Mouse (Mus musculus): ENCODE results near the gene Apobec1. TPM values are rescaled to one million over a fixed set of nuclear protein-coding genes. Genes with fewer than 3 reads are reported as not detected.
"Not testable (repeated sequence)": the region's sequence is repeated elsewhere in the genome, so short reads cannot be mapped to it uniquely, and the experiment has no call there.

Gene Apobec1
- polyA plus RNA-seq (2015; fragmentation: Nextera tagmentation; extraction: Ambion mirVana) = 1.7 and 2.7 TPM in 2 replicates

DNA sequence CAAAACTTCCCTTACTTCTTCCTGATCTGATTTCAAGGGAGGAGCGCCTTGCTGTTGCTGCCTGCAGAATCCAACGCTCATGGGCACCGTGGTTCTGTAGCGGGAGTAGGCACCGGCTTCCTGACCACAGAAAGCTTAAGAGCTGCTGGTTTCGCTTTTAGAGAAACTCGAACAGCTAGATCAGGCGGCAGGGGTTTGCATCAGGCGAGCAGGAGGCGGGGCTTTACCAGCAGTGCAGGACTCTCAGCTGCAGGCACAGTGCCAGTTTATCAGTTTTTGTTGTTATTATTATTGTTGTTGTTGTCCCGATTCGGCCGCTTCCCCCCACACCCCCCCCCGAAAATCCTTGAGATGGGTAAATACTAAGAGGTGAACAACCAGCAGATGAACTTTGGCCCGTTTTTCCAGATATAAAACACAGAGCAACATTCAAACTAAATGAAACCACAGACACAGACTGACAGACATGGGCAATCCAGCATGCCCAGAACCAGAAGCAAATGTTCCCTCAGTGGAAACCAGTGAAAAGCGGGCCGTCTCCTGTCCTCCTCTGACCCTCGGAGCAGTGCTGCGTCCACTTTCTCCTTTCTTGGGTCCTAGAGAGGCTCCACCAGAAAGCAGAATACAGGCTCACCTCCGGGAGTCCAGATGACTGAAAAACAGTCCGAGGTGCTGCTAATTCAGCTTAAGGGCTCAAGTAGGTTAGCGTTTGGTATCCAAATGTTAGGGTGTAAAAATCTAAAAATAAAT, at the start of gene Apobec1:
TSS of gene Apobec1 (minus strand) at position 203 of the 750 bp plus-strand sequence.
- Histone ChIP-seq H3K4me1 (peaks cover 7% of the 10 kb centered on the region), H3K27ac (replicated peaks) (peak within 1 kb of the TSS; percentile 58; the same call in 1 of the 2 replicates), H3K9me3 (replicated peaks) (no peaks in the 10 kb centered on the region), H3K36me3 (no peaks in the 10 kb centered on the region), H3K4me3 (replicated peaks) (peak within 1 kb of the TSS; percentile 42), H3K27me3 (replicated peaks) (no peaks in the 10 kb centered on the region), H3K4me2 (peak within 1 kb of the TSS; percentile 62), H3K9ac (replicated peaks) (peak within 1 kb of the TSS; percentile 37)
- ATAC-seq (ENCODE audit: low FRiP score) = peak; percentile 78
- 7% methylated on average over 22 of the region's 22 CpGs for WGBS

DNA sequence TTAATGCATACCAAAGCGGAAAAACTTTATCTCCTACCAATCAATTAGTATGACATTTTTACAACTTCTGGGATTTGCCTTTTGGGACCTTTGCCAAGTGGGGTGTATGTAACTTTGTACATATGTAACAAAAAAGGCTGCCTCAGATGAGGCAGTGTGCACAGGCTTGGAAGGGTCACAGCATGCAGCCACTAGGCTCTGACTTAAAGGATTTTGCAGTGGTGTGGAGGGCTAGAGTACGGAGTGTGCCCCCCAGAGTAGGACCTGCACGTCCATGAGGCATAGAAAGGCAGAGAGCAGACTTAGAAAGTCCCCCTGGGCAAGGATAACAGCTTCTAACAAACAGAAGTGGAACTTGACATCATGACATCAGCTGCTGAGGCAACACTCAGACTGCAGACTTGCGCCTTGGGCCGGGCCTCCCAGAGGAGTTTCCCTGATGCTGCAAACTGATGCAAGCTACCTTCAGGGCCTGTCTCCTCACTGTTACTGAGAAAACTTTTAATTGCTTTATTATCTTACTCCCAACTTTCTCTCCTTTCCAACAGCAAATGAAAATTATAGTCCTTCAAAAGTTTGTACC, 48.2 kb upstream of the Apobec1 start:
- H3K9me3 ChIP-seq (replicated peaks) = no peaks in the 10 kb centered on the region
- H3K36me3 ChIP-seq = no peaks in the 10 kb centered on the region
- WGBS = 70% methylated on average over 5 of the region's 5 CpGs
- H3K27me3 ChIP-seq (replicated peaks) = no peaks in the 10 kb centered on the region
- H3K4me3 ChIP-seq (replicated peaks) = no peak overlapping the region
- no peak overlapping the region for H3K9ac ChIP-seq (replicated peaks)
- H3K27ac ChIP-seq (replicated peaks) = no peak overlapping the region
- ATAC-seq (ENCODE audit: low FRiP score) = no peak
- H3K4me1 ChIP-seq = no peaks in the 10 kb centered on the region
- no peak overlapping the region for H3K4me2 ChIP-seq

DNA sequence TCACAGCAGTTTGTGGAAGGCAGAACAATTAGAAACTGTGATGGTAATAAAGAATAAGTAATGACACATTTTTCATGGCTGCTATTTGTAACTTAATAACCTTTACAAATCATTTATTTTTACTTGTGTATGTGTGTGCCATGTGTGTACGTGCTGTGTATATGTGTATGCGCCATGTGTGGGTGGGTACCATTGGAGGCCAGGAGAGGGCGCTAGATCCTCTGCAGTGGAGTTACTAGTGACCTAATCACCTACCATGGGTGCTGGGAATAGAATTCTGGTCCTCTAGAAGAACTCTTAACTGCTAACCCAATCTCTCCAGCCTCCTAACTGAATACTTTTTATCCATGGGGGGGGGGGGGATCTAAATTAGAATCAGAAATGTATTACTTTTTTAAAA, 47.7 kb upstream of the Apobec1 start:
- no peak overlapping the region for H3K9ac ChIP-seq (replicated peaks)
- H3K9me3 ChIP-seq (replicated peaks) = no peaks in the 10 kb centered on the region
- H3K27me3 ChIP-seq (replicated peaks) = no peaks in the 10 kb centered on the region
- H3K4me1 ChIP-seq = no peaks in the 10 kb centered on the region
- no peak overlapping the region for H3K4me2 ChIP-seq
- H3K4me3 ChIP-seq (replicated peaks) = no peak overlapping the region
- H3K27ac ChIP-seq (replicated peaks) = no peak overlapping the region
- 89% methylated on average over 3 of the region's 3 CpGs for WGBS
- H3K36me3 ChIP-seq = no peaks in the 10 kb centered on the region
- no peak for ATAC-seq (ENCODE audit: low FRiP score)

DNA sequence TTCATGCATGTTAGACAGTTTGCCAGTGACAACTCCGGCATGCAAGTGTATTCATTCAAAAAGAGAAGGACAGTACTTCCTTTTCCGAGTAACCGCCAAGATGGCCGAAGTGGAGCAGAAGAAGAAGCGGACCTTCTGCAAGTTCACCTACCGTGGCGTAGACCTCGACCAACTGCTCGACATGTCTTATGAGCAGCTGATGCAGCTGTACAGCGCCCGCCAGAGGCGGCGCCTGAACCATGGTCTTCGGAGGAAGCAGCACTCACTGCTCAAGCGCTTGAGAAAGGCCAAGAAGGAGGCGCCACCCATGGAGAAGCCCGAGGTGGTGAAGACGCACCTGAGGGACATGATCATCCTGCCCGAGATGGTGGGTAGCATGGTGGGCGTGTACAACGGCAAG, 42.0 kb upstream of the Apobec1 start:
- not testable (repeated sequence) for H3K27ac ChIP-seq (replicated peaks); H3K4me2 ChIP-seq; H3K4me3 ChIP-seq (replicated peaks); H3K36me3 ChIP-seq; H3K9me3 ChIP-seq (replicated peaks); H3K4me1 ChIP-seq; ATAC-seq (ENCODE audit: low FRiP score); H3K9ac ChIP-seq (replicated peaks); H3K27me3 ChIP-seq (replicated peaks)
- WGBS = 92% methylated on average over 20 of the region's 21 CpGs

DNA sequence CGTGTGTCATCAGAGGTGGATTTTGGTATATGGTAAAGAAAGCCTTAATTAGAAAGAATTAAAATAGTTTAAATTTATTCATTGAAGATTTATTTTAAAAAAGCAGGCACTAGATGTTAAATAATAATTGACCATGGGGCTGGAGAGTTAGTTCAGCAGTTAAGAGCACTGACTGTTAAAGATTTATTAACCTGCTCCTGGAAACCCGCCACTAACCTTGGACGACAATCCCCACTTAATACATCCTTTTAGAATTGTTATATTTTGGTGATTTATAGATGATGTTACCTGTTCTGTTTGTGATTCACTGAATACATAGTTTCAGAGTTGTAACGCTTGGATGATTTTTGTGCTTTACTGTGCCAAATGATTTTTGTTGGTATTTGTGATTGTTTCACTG, 35.3 kb upstream of the Apobec1 start:
- not testable (repeated sequence) for H3K9me3 ChIP-seq (replicated peaks); H3K27ac ChIP-seq (replicated peaks); H3K4me3 ChIP-seq (replicated peaks); H3K36me3 ChIP-seq; H3K4me1 ChIP-seq; H3K27me3 ChIP-seq (replicated peaks); H3K4me2 ChIP-seq; ATAC-seq (ENCODE audit: low FRiP score); H3K9ac ChIP-seq (replicated peaks)
- WGBS = 76% methylated on average over 4 of the region's 4 CpGs

DNA sequence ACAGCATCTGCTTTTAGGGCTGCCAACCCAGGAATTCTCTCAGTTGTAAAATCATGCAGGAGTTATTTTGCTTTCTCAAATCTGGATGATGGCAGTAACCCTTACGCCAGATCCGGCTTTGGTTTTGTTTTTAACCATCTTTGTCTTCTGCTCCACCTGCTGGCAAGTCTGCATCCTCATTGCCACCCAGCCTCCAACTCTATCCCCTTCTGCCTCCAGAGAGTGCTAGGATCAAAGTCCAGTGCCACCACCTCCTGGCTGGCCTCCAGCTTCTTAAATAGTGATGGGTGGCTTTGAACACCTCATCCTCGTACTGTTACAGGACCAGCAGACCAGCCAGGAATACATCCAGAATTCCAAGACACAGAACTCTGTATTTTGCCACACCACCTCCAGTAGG, 34.4 kb upstream of the Apobec1 start:
- Histone ChIP-seq H3K9ac (replicated peaks) (no peak overlapping the region), H3K27ac (replicated peaks) (no peak overlapping the region), H3K4me1 (no peaks in the 10 kb centered on the region), H3K36me3 (no peaks in the 10 kb centered on the region), H3K4me2 (no peak overlapping the region), H3K9me3 (replicated peaks) (no peaks in the 10 kb centered on the region), H3K4me3 (replicated peaks) (no peak overlapping the region), H3K27me3 (replicated peaks) (no peaks in the 10 kb centered on the region)
- WGBS = 81% methylated on average over 3 of the region's 3 CpGs
- no peak for ATAC-seq (ENCODE audit: low FRiP score)

DNA sequence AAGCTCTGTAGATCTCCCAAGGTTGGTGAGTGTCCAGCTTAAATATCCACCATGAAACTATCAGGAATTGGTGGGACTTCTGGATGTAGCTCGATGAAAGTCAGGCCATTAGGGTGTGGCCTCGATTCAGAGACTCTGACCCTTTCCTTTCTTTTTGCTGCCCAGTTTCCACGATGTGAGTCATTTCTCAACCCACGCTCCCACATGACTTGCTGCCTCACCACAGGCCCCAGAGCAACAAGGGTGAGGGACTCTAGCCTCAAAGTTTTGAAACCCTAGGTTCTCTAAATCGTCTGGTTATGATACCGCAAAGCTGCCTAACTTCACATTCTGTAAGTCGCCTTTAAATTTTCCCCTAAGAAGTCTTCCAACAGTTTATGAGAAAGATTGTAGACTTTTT, 33.1 kb upstream of the Apobec1 start:
- Histone ChIP-seq H3K27me3 (replicated peaks) (no peaks in the 10 kb centered on the region), H3K36me3 (no peaks in the 10 kb centered on the region), H3K4me2 (no peak overlapping the region), H3K9ac (replicated peaks) (no peak overlapping the region), H3K4me1 (no peaks in the 10 kb centered on the region), H3K9me3 (replicated peaks) (no peaks in the 10 kb centered on the region), H3K27ac (replicated peaks) (no peak overlapping the region), H3K4me3 (replicated peaks) (no peak overlapping the region)
- no peak for ATAC-seq (ENCODE audit: low FRiP score)
- 89% methylated on average over 7 of the region's 7 CpGs for WGBS

DNA sequence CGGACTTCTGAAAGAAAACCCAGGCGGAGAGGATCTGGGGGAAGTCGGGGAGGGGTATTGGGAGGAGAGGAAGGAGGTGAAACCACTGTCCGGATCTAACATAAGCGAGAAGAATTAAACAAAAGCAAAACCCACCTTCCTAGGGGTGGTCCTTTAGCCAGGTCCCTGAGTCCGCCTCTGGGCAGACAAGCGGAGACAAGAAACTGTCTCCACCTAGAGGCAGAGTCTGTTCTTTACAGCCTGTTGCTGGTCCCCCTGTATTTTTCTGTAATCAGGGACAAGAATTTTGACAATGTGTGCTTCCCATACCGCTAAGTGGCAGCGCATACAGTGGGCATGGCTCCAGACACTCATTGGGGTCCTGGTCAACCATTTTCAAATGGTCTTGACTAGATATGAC, 31.2 kb upstream of the Apobec1 start:
- no peaks in the 10 kb centered on the region for H3K9me3 ChIP-seq (replicated peaks)
- WGBS = 61% methylated on average over 9 of the region's 9 CpGs
- no peak overlapping the region for H3K4me2 ChIP-seq
- ATAC-seq (ENCODE audit: low FRiP score) = no peak
- H3K9ac ChIP-seq (replicated peaks) = no peak overlapping the region
- H3K27ac ChIP-seq (replicated peaks) = no peak overlapping the region
- H3K4me3 ChIP-seq (replicated peaks) = no peak overlapping the region
- H3K27me3 ChIP-seq (replicated peaks) = no peaks in the 10 kb centered on the region
- no peaks in the 10 kb centered on the region for H3K4me1 ChIP-seq
- H3K36me3 ChIP-seq = no peaks in the 10 kb centered on the region

DNA sequence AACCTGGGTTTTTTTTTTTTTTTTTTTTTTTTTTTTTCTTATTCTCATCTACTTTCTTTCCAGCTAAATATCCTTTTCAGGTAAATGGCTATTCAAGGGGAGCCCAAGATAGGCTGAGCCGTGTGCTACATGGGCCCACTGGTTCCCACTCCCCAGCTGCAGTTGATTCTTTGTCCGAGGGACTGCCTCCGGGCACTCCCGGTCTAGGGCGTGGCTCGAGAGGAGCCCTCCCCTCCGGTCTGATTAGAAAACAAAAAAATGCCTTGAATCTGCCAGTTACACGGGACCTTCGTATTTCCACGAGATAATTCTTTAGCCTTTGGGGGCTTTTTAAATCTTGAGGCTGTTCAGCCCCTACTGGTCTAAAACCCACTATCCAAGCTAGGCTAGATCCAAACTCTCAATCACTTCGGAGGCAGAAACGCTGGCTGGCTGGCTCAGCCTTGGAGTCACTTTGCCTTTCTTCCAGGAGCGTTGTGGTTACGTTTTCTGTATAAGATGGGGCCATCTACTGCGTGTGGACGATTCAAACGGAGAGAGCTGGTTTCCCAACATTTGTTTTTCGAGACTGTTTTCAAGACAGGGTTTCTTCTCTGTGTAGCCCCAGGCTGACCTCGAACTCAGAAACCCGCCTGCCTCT, 25.3 kb upstream of the Apobec1 start:
- ATAC-seq (ENCODE audit: low FRiP score) = no peak

DNA sequence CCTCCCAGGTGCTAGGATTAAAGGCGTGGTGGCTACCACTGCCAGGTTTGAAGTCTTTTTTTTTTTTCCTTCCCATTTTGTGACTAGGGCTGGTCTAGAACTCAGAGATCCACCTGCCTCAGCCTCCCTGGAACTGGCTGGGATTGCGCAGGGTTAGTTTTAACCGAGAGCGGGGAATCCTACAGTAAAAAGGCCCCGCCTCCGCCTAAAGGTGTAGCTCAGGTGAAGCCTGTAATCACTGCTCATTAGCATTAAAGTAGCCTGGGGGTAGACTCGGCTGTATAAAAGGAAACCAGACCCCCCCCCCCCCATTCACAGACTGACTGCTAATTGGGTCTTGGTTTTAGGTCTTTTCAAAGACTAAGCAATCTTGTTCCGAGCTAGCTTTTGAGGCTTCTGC, 23.9 kb upstream of the Apobec1 start, which contains the start of gene Dppa3:
TSS of gene Dppa3 (plus strand) at position 301 of the 400 bp plus-strand sequence.
- ATAC-seq (ENCODE audit: low FRiP score) = no peak
- Histone ChIP-seq H3K4me3 (replicated peaks) (no peak within 1 kb of the TSS), H3K36me3 (no peaks in the 10 kb centered on the region), H3K9me3 (replicated peaks) (no peaks in the 10 kb centered on the region), H3K4me2 (peak within 1 kb of the TSS; percentile 28; the same call in 1 of the 2 replicates), H3K9ac (replicated peaks) (no peak within 1 kb of the TSS), H3K4me1 (no peaks in the 10 kb centered on the region), H3K27ac (replicated peaks) (no peak within 1 kb of the TSS), H3K27me3 (replicated peaks) (no peaks in the 10 kb centered on the region)
- WGBS = 90% methylated on average over 8 of the region's 8 CpGs

More for the DNA sequence above, 25.3 kb upstream of the Apobec1 start:
- H3K36me3 ChIP-seq = no peaks in the 10 kb centered on the region
- no peaks in the 10 kb centered on the region for H3K4me1 ChIP-seq
- H3K9ac ChIP-seq (replicated peaks) = no peak overlapping the region
- H3K4me3 ChIP-seq (replicated peaks) = no peak overlapping the region; the same call in 1 of the 2 replicates
- 48% methylated on average over 20 of the region's 20 CpGs for WGBS
- H3K4me2 ChIP-seq = peak overlapping the region; percentile 28
- H3K27ac ChIP-seq (replicated peaks) = no peak overlapping the region
- H3K27me3 ChIP-seq (replicated peaks) = no peaks in the 10 kb centered on the region
- H3K9me3 ChIP-seq (replicated peaks) = no peaks in the 10 kb centered on the region

DNA sequence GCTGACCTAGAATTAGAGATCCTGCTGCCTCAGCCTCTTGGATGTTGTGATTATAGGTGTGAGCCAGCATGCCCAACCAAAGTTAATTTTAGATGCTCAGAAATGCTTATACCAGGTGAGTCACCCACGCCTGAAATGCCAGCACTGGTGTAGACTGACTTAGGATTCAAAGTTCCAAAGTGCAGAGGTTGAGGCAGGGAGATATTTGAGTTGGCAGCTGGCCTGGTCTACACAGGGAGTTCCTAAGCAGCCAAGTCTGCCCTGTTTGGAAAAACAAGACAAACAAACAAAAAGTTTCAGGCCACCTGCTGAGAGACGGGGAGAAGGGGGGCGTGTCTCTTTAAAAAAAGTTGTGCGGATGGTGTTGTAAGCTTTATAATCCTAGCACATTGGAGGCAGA, 22.9 kb upstream of the Apobec1 start:
- no peaks in the 10 kb centered on the region for H3K27me3 ChIP-seq (replicated peaks)
- H3K9me3 ChIP-seq (replicated peaks) = no peaks in the 10 kb centered on the region
- no peak for ATAC-seq (ENCODE audit: low FRiP score)
- no peak overlapping the region for H3K27ac ChIP-seq (replicated peaks)
- no peaks in the 10 kb centered on the region for H3K36me3 ChIP-seq
- WGBS = 75% methylated on average over 4 of the region's 4 CpGs
- no peaks in the 10 kb centered on the region for H3K4me1 ChIP-seq
- H3K4me3 ChIP-seq (replicated peaks) = no peak overlapping the region
- H3K4me2 ChIP-seq = no peak overlapping the region
- no peak overlapping the region for H3K9ac ChIP-seq (replicated peaks)

DNA sequence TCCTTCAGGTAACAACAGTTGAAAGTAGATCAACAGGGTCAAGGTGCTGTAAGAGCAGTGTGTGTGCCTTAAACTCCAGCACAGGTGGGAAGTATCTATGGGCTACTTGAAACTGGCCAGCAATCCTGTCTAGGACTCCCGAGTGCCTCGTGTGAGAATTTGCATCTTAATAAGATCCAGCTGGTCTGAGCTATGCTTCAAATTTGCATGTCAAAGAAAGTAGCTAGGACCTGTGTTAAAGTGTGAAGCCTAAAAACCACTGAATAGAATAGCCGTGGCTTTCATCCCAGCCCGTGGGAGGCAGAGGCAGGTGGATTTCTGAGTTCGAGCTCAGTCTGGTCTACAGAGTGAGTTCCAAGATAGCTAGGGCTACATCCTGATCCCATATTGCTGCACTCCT, 22.2 kb upstream of the Apobec1 start:
- no peak overlapping the region for H3K4me3 ChIP-seq (replicated peaks)
- no peak overlapping the region for H3K9ac ChIP-seq (replicated peaks)
- no peaks in the 10 kb centered on the region for H3K27me3 ChIP-seq (replicated peaks)
- ATAC-seq (ENCODE audit: low FRiP score) = no peak
- H3K9me3 ChIP-seq (replicated peaks) = no peaks in the 10 kb centered on the region
- no peaks in the 10 kb centered on the region for H3K4me1 ChIP-seq
- no peaks in the 10 kb centered on the region for H3K36me3 ChIP-seq
- H3K4me2 ChIP-seq = no peak overlapping the region
- WGBS = 19% methylated on average over 5 of the region's 5 CpGs
- no peak overlapping the region for H3K27ac ChIP-seq (replicated peaks)
